Mouse (Mus musculus): ENCODE measurements around the gene Sphk2. TPM values are rescaled to one million over a fixed set of nuclear protein-coding genes. Genes with fewer than 3 reads are reported as not detected.

The Sphk2 gene
- polyA plus RNA-seq (2017; shearing (Covaris generic)): 19.2 TPM

DNA sequence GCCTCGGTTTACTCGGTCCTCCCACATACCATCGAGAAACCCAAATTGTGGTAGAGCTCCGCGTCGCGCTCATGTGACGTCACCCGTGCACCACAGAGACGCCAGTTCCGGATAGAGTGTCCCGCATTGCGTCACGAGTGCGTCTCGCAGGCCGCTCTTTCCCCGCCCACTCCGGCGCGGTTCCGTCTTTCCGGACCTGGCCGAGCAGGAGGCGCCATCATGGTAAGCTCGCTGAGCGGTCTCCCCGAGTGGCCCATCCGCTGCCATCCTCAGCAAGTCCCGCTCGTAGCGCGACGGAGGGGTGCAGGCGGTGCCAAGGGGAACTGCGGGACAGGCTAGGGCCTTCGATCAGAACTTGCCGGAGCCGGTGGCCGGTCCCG lies at the start of gene Sphk2:
Sphk2 (minus strand) TSS at position 85 of the 380 bp plus-strand sequence.

DNA sequence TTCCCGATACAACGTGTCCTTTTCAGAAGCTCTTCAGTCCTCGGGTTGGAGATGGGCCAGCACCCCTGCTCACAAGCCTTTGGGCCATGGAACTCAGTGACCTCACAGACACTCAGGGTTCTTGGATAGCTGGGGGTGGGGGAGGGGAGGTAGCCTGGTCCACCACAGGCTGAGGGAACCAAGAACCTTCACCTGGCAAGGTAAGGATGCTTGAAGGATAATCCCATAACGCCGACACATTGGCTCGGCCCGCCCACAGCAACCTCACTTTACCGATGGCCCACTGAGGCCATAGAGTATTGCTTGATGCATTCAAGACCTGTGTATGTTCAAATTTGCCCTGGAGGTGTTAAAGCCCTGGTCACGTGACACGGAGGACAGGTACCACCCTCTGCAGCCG lies 7.9 kb upstream of the Sphk2 start, which contains the start of gene Spaca4:
Spaca4 (minus strand) TSS at position 101 of the 400 bp plus-strand sequence.

DNA sequence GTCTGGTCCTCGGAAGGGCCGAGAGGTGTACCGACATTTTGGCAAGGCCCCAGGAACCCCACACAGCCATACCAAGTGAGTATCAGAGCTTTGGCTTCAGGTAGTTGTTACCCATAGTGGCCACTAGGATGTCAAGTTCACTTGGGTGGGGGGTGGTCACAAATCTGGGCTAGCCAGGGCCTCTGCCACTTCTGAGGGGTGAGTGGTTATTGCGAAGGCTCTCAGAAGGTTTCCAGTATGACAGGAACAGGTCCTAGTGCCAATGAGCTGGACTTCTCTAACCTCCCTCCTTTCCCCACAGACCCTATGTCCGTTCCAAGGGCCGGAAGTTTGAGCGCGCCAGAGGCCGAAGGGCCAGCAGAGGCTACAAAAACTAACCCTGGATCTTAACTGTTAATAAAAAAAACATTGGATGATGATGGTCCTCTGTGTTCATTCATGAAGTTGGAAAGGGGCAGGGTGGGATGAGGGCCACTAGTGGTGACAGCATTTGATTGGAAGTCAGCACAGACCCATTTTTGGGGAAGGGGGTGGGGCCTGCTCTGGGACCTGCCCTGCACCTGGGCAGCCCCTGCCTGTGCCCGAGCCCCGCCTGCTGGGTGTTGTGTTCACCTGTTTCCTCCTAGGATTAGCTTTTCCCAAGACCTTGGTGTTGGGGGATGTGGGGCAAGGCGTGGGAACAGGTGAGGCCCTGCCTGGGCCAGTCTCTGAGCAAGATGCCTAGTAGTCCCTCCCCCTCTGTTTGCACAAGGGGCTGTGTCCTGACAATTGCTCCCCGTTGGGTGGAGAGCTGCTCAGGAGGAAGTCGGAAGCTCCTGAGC lies 2.8 kb upstream of the Sphk2 start, which contains the start of gene Fam83e:
Fam83e (plus strand) TSS at position 800 of the 821 bp plus-strand sequence.

DNA sequence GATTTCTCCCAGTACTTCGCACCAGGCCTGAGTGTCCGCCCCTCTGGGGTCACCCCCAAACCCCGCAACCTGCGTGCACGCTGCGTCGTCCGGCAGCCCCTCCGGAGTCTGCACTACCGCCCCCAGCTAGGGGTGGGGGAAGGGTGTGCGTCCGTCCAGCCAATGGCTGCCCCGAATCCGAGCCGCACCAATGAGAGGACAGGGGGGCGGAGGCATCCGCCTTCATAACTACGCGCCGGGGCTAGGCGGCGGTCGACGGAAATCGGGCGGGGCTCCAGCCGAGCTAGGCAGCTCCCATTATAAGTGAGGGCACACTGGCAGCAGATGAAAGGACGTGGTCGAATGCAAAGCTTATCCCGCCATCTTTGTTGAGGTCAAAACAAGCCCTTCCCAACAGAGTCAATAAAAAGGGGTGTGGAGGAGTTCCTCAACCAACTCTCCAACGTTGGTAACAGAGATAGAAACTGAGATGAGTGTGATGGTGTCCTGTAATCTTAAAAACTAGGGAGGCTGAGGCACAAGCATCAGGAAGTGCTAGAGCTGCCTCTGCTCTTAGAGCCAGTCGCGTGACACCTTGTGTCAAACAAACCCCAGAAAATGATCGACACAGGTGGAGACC lies 2.6 kb downstream of the Sphk2 start, which contains the start of gene Rpl18:
Rpl18 (plus strand) TSS at position 368 of the 619 bp plus-strand sequence.

DNA sequence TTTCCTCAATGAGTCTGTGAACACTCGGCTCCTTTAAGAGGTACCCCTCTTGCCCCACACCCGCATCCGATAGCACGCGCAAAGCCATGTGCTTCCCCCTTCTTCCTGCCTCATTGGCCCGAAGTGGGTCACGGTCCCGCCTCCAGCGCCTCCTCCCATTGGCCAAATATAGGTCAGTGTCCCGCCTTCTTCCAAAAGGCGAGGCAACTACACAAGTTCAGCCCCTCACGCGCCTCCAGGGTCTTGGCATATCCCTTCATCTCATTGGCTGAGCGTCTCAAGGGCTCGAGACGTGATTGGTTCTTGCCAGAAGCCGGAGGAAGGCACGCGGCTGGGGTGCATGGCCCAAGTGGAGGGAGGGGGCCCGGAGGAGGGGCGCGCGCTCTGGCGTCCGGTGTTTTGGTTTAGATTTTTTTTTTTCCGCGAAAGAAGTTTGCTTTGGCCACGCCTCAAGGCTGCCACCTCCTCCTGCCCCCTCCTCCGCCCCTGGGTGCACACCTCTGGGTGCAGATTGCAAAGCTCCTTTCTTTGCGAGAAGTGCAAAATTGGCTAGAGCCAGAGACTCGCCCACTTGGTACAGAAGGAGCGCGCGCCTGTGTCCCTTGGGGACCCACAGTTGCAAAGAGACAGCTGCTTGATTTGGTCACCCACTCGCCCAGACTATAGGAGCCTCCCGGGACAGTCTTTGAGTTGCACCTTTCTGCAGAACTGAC lies 12.9 kb downstream of the Sphk2 start, which contains the start of gene Dbp:
Dbp (plus strand) TSS at position 359 of the 713 bp plus-strand sequence.

DNA sequence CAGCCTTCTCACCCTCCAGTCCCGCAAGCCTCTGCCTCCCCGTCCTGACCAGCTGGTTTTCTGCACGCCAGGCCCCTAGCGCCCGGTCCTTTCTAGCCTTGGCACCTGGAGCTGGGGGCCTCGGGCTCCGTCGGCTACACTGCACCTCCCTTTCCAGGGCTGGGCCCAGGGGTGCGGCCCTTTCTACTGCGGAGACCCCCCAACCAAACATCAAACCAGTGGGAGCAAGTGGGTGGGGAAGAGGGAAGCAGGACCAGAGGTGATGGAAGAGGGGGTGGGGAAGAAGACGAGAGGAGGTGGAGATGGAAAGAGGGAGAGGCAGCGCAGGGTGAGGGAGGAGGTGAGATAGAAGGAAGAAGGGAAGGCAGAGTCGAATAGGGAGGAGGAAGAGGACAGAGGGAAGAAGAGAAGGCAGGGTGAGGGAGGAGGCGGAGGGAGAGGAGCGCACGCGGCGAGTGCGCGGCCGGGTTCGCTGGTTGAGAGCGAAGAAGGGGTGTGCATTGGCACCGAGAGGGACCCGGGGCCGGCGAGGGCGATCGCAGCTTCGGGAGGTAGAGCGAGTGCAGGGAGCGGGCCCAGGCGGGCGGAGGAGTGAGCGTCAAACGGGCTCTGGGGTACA lies 18.2 kb downstream of the Sphk2 start, which contains the start of gene Car11:
Car11 (plus strand) TSS at position 321 of the 619 bp plus-strand sequence.

DNA sequence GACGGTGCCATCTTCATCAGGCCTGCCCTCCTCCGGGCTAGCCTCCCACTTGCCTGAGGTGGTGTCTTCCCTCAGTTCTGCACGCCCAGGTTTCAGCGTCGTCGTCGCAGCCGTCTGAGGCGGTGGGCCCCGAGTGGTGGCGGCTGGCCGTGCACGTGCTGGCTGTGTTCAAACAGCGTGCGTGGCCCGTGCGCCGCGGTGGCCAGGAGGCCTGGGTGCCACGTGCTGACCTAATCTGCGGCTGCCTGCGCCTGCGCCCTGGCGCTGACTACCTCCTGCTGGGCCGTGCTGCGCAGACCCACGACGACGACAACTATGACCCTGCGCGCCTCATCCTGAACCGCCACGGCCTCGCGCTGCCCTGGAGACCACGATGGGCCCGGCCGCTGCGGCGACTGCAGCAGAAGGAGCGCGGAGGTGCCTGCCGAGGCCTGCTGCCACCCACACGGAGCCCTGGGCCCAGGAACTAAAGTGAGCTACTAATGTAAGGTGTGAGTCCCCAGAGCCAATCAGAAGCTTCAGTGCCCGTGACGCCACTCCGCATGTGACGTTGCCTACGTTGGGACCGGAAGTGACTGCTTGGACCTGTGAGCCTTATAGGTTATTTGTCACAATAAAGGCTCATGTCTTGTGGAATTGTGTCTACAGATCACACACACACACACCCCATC lies 23.7 kb downstream of the Sphk2 start, which contains the start of gene Sec1:
Sec1 (minus strand) TSS at position 482 of the 671 bp plus-strand sequence.

DNA sequence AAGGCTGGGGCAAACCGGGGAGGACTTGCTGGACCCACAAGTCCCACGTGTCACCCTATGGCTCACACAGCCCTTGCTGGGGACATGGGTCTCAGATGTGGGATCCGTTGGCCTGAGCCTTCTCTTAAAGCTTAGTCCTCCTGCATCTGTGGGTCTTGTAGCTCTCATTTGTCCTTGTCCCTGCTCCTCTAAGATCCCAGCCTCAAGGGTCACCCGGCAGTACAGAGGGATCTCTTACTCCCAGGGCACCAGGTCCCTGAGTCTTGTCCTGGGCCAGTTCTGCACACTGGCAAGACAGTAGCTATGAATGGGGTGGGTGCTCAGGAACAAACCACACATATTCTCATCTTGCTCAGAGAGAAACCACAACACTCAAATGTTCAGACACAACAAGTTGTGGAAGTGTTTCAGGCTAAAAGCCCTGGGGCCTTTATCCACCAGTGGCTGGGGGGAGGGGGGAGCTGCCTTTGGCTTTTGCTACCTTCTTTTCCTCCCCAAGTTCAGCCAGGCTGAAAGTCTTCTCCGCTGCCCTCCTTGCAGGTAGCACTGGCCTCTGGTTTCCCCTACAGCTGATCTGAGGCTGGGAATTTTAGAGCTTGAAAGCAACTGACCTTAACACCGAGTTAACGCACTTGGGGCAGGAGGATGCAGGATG lies 34.3 kb downstream of the Sphk2 start, which contains the start of gene Ntn5:
Ntn5 (plus strand) TSS at position 627 of the 655 bp plus-strand sequence.

DNA sequence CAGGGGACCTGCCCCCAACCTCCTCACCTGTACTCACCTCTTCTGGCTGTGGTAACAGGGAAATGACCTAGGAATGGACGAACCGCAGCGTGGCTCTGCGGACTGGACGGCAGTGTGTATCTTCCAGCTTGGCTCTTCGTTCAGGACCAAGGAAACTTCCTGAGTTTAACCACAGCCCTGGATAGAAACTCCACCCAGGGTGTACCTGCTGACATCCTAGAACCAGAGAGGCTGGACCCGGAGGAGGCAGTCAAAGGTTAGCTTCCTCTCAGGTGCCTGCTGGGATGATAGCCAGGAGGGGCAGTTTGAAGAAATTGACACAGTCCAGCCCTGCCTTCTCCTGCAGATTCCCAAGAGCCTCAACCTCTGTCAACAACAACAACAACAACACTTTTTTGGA lies 51.6 kb downstream of the Sphk2 start, which contains the start of gene Fut2:
Fut2 (minus strand) TSS at position 234 of the 400 bp plus-strand sequence.

Other genes with a start within 250 kb of the Sphk2 start
- 6.5 TPM for gene Tulp2, start 236.1 kb downstream of the Sphk2 start, polyA plus RNA-seq (2017; shearing (Covaris generic))
- gene Gm45808, start 231.2 kb downstream of the Sphk2 start, polyA plus RNA-seq (2017; shearing (Covaris generic)): not detected
- gene Dhdh, start 229.2 kb downstream of the Sphk2 start, polyA plus RNA-seq (2017; shearing (Covaris generic)): 0.16 TPM
- gene Nucb1, start 207.6 kb downstream of the Sphk2 start, polyA plus RNA-seq (2017; shearing (Covaris generic)): 133 TPM
- gene Ppp1r15a, start 191.7 kb downstream of the Sphk2 start, polyA plus RNA-seq (2017; shearing (Covaris generic)): 587 TPM
- gene Plekha4, start 191.7 kb downstream of the Sphk2 start, polyA plus RNA-seq (2017; shearing (Covaris generic)): 1.0 TPM
- 0.66 TPM for gene Hsd17b14, start 163.1 kb downstream of the Sphk2 start, polyA plus RNA-seq (2017; shearing (Covaris generic))
- 123 TPM for gene Bcat2, start 147.8 kb downstream of the Sphk2 start, polyA plus RNA-seq (2017; shearing (Covaris generic))
- gene Fgf21, start 102.5 kb downstream of the Sphk2 start, polyA plus RNA-seq (2017; shearing (Covaris generic)): not detected
- gene Fut1, start 100.7 kb downstream of the Sphk2 start, polyA plus RNA-seq (2017; shearing (Covaris generic)): not detected
- not detected for gene Izumo1, start 96.2 kb downstream of the Sphk2 start, polyA plus RNA-seq (2017; shearing (Covaris generic))
- gene Rasip1, start 90.5 kb downstream of the Sphk2 start, polyA plus RNA-seq (2017; shearing (Covaris generic)): 0.41 TPM
- not detected for gene Mamstr, start 78.0 kb downstream of the Sphk2 start, polyA plus RNA-seq (2017; shearing (Covaris generic))
- not detected for gene Fut2, start 51.6 kb downstream of the Sphk2 start, polyA plus RNA-seq (2017; shearing (Covaris generic))
- 0.26 TPM for gene Ntn5, start 34.0 kb downstream of the Sphk2 start, polyA plus RNA-seq (2017; shearing (Covaris generic))
- 0.16 TPM for gene Sec1, start 23.6 kb downstream of the Sphk2 start, polyA plus RNA-seq (2017; shearing (Covaris generic))
- gene Car11, start 18.2 kb downstream of the Sphk2 start, polyA plus RNA-seq (2017; shearing (Covaris generic)): 4.5 TPM
- gene Dbp, start 12.9 kb downstream of the Sphk2 start, polyA plus RNA-seq (2017; shearing (Covaris generic)): 15.3 TPM
- 1,856 TPM for gene Rpl18, start 2.5 kb downstream of the Sphk2 start, polyA plus RNA-seq (2017; shearing (Covaris generic))
- 0.36 TPM for gene Fam83e, start 3.2 kb upstream of the Sphk2 start, polyA plus RNA-seq (2017; shearing (Covaris generic))
- not detected for gene Spaca4, start 7.8 kb upstream of the Sphk2 start, polyA plus RNA-seq (2017; shearing (Covaris generic))
- not detected for gene Lmtk3, start 65.7 kb upstream of the Sphk2 start, polyA plus RNA-seq (2017; shearing (Covaris generic))
- gene Sult2b1, start 66.7 kb upstream of the Sphk2 start, polyA plus RNA-seq (2017; shearing (Covaris generic)): 4.7 TPM
- 138 TPM for gene Cyth2, start 96.6 kb upstream of the Sphk2 start, polyA plus RNA-seq (2017; shearing (Covaris generic))
- gene Kcnj14, start 106.8 kb upstream of the Sphk2 start, polyA plus RNA-seq (2017; shearing (Covaris generic)): 0.17 TPM
- gene Grwd1, start 112.9 kb upstream of the Sphk2 start, polyA plus RNA-seq (2017; shearing (Covaris generic)): 39.5 TPM
- 47.7 TPM for gene Kdelr1, start 154.8 kb upstream of the Sphk2 start, polyA plus RNA-seq (2017; shearing (Covaris generic))
- gene Grin2d, start 160.4 kb upstream of the Sphk2 start, polyA plus RNA-seq (2017; shearing (Covaris generic)): 0.66 TPM
- gene Syngr4, start 178.7 kb upstream of the Sphk2 start, polyA plus RNA-seq (2017; shearing (Covaris generic)): not detected
- gene Tmem143, start 178.9 kb upstream of the Sphk2 start, polyA plus RNA-seq (2017; shearing (Covaris generic)): 3.1 TPM
- 369 TPM for gene Emp3, start 203.4 kb upstream of the Sphk2 start, polyA plus RNA-seq (2017; shearing (Covaris generic))
- 2.1 TPM for gene Ccdc114, start 206.1 kb upstream of the Sphk2 start, polyA plus RNA-seq (2017; shearing (Covaris generic))